Mouse (Mus musculus) adipocyte (in vitro differentiated cells): ENCODE data around the gene Golga5.
A peak's percentile ranks its signal among the peaks of the same experiment; 100 is the strongest.
"Not testable (repeated sequence)": the region's sequence is repeated elsewhere in the genome, so short reads cannot be mapped to it uniquely, and the experiment has no call there.

Source experiments
- DNase-seq: peaks from one replicate; pipeline ENCODE4 v3.0.0-alpha.2; 2016; ENCODE audit warnings: low spot score

The Golga5 gene

GRCm38 (mm10) chr12:102450437-102450836, 18.5 kb upstream of the Golga5 start:
- no peak for DNase-seq

- no peak for DNase-seq
Measured at GRCm38 (mm10) chr12:102451126-102451851, 17.6 kb upstream of the Golga5 start.

GRCm38 (mm10) chr12:102453581-102453980, 15.4 kb upstream of the Golga5 start:
- no peak for DNase-seq

DNA sequence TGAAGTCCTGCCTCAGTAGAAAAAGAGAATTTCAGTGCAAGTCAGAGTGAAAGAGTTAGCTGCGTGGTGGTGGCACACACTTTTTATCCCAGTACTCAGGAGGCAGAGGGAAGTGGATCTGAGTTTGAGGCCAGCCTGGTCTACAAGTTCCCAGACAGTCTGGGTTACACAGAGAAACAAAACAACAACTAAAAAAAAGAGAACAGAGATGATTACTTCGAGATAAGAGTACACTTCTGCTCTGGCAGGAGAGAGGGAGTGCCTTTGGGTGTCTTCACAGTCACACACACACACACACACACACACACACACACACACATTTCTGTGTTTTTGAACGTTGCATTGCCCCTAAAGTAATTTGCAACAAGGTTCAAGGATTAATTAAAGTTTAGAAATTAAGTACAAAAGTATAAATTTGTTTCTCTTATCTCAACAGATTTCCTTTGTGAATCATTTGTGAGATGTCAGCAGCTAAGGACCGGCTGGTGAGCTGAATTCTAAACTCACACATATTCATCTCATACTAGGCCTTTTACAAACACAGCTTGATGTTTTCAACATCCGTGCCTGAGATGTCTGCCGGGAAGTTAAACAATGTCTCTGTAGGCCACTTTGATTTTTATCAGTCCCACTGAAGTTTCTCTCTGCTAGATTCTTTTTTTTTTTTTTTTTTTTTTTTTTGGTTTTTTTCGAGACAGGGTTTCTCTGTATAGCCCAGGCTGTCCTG, 12.3 kb upstream of the Golga5 start:
- no peak for DNase-seq

GRCm38 (mm10) chr12:102460014-102460413, 8.9 kb upstream of the Golga5 start:
- no peak for DNase-seq

DNA sequence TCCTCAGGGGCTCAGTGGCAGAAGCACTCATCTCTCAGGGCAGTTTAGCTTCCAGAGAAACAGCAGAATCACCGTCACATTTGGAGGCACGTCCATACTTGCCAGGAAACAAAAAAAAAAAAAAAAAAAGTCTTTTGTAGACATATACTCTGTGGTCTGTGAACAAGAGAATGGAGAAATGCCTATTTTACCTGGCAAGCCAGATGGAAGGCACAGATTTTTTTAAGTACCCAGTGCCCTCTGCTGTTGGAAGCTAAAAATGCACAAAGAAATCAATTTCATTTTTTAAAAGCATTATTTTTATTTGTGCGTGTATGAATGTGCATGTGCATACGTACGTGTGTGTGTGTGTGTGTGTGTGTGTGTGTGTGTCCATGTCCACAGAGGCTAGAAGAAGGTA, 7.8 kb upstream of the Golga5 start:
- DNase-seq = peak; percentile 61

- DNase-seq = no peak
Measured at GRCm38 (mm10) chr12:102464650-102465049, 4.3 kb upstream of the Golga5 start.

DNA sequence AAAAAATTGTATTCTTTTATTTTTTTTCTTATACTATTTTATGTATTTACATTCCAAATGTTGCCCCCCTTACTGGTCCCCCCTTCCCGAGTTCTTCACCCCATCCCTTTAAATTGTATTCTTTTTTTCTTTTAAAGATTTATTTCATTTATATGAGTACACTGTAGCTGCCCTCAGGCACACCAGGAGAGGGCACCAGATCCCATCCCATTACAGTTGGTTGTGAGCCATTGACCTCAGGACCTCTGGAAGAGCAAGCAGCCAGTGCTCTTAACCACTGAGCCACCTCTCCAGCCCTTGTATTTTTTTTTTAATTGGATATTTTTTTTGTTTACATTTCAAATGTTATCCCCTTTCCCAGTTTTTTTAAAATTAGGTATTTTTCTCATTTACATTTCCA, 799 bp upstream of the Golga5 start:
- peak; percentile 29 for DNase-seq

- no peak for DNase-seq
Measured at GRCm38 (mm10) chr12:102474411-102474810, 5.5 kb downstream of the Golga5 start.

GRCm38 (mm10) chr12:102480481-102480880, 11.5 kb downstream of the Golga5 start:
- DNase-seq = no peak

DNA sequence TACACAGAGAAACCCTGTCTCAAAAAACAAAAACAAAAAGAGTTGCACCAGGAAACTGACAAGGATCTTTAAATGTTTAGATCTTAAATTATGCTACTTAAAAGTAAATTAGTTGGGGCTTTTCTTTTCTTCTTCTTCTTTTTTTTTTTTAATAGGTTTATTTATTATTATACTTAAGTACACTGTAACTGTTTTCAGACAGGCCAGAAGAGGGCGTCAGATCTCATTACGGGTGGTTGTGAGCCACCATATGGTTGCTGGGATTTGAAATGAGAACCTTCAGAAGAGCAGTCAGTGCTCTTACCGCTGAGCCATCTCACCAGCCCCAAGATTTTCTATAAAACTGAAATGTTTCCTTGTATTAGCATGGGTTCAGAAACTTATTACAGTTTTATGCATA, 16.0 kb downstream of the Golga5 start:
- no peak for DNase-seq

GRCm38 (mm10) chr12:102491911-102492310, 23.0 kb downstream of the Golga5 start:
- no peak for DNase-seq

GRCm38 (mm10) chr12:102495754-102496153, 26.8 kb downstream of the Golga5 start:
- not testable (repeated sequence) for DNase-seq

GRCm38 (mm10) chr12:102497905-102498304, 29.0 kb downstream of the Golga5 start:
- DNase-seq = no peak

DNA sequence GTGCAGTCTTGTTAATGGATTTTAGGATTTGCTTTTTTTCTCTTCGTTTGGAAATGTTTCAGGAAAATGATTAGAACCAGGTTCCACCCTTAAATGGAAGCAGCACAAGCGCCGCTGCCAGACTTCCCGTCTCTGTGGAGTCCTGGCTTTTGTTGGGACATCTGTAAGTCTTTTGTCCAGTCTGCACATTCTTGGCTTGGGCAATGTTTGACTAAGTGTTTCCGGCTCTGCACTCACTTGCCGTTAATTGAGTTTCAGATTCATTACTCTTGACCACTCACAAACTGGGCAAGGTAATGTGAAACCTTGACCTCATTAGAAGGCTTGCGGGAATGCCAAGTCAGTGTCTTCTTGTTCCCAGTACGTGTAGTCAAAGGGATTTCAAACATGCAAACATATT, 29.8 kb downstream of the Golga5 start:
- DNase-seq = peak; percentile 13

- no peak for DNase-seq
Measured at GRCm38 (mm10) chr12:102499210-102499609, 30.3 kb downstream of the Golga5 start.

DNA sequence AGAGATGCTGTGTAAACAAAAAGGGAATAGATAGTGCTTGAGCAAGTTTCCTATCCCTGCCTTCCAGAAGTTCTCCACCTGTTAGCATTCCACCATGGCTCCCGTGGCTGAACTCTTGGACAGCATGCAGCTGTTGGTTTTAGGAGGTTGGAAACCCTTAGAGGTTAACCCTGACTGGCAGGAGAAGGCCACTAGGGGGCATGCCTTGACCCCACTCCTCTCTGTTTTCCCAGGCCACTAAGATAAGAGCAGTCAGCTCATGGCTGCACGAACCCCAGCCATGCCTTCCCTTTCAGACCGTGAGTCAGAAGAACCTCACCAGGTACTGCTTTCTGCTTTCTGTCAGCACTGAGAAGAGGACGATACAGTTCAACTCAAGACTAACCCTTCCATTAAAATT, 30.8 kb downstream of the Golga5 start:
- DNase-seq = peak; percentile 15

GRCm38 (mm10) chr12:102501038-102501437, 32.1 kb downstream of the Golga5 start:
- DNase-seq = no peak

DNA sequence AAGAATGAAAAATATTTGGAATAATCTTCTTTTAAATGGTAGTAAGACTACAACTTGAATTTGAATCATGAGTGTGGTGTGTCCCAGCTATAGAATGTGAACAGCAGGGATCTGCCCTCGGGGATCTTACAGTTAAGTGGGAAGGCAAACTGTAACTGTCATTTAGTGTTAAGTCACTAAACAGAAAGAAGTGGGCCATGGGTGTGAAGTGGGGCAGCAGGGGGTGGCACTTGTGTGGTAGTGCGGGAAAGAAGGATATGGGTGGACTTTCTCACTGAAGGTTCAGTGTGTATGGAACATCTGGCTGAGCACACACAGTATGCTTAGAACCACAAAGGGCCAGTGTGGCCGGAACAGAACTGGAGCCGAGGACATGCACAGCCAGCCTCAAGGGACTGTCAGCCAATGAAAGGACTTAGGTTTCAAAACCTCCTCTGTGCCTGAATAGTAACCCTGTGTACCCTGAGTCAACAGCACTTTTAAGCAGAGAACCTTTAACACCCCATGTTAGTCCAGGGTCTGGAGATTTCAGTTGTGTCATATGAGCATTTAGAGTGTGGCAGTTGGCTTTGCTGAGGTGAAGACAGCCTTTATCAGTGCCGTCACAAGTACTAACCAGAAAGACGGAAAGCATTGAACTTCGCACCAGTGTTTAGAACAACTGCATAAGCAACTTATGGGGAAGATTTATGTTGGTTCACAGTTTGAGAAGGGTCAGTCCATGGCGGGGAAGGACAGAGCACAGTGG, 33.1 kb downstream of the Golga5 start:
- DNase-seq = no peak

- no peak for DNase-seq
Measured at GRCm38 (mm10) chr12:102505131-102505713, 36.3 kb downstream of the Golga5 start.

DNA sequence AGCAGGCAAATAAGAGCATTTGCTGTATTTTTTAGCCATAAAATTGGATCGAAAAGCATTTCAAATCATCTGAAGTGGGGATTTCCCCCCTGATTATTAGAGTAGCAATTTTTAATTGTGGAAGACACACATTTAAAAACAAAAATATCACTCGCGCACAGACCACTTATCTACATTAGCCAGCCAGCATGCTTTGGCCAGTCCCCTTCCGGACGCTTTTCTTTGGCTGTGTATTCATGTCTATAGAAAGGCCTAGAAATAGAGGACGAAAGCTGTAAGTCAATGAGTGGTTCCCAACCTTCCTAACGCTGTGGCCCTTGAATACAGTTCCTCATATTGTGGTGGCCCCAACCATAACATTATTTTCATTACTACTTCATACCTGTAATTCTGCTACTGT, 37.0 kb downstream of the Golga5 start:
- DNase-seq = no peak

DNA sequence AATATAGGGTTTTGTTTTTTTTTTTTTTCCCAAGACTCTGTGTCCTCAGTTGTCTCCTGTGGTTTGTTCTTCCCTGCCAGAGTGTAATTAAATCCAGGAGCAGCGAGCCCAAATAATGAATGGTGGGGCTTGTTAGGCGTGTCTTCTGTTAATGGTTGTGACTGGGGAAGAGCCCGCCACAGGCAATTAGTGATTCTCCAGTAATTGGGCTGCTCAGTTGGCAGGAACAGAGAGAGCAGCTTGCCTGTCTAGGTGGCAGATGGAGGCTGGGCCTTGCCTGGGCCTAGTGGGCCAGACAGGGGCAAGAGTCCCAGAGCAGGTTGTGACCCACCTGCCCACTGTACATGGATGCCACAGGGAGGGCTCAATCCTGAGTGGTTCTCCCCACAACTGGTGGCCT, 42.4 kb downstream of the Golga5 start:
- peak; percentile 7 for DNase-seq

DNA sequence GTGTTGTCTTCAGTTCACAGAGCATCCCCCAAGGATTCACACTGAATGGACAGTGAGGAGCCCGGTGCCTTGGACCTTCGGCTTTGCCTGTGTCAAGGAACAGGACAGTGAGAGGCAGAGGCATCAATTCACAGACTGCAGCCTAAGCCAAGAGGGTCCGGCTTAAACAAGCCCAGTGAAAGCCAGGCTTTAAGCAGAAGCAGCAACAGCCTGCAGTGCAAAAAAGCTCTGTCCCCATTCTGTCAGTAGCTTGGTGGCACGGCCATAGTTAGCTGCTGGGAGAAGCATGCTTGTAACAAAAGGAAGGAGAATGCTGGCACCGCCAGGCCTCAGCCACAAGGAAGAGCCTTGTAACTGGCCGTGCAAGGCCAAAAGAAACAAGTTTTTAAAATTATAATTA, 45.2 kb downstream of the Golga5 start:
- no peak for DNase-seq
